In genomic region chr7:142428213-142428612, GRCm38 (mm10) we compare ENCODE assay signal across 8 mouse cellular contexts. TPM values are rescaled to one million over a fixed set of nuclear protein-coding genes. Genes with fewer than 3 reads are reported as not detected.
DNase-seq lines count a peak whose midpoint lies in the region; ATAC-seq lines count a peak whose summit lies in the region.

No protein-coding gene starts in this region.

- no peak overlapping the region for H3K9ac ChIP-seq in embryonic facial prominence, embryonic 14.5 days (ENCODE audit: low read depth, low read length)
- no peak overlapping the region for H3K9ac ChIP-seq in limb, embryonic 15.5 days

- WGBS in heart, embryonic 10.5 days, result 4% methylated on average over 7 of the region's 7 CpGs
- 10% methylated on average over 5 of the region's 7 CpGs for WGBS in embryonic facial prominence, embryonic 14.5 days
- 12% methylated on average over 7 of the region's 7 CpGs for WGBS in limb, embryonic 15.5 days

- H3K27ac ChIP-seq in heart, embryonic 10.5 days, result peak overlapping the region; percentile 62
- H3K27ac ChIP-seq in embryonic facial prominence, embryonic 14.5 days (replicated peaks; ENCODE audit: low read depth, low read length), result 0 out of 2 replicates have a peak overlapping the region, but pooled peaks have one; percentile 29
- peak overlapping the region; percentile 92 for H3K27ac ChIP-seq in limb, embryonic 15.5 days

- no peaks in the 10 kb centered on the region for H3K27me3 ChIP-seq in heart, embryonic 10.5 days (ENCODE audit: insufficient read depth, poor library complexity, severe bottlenecking)
- H3K27me3 ChIP-seq in embryonic facial prominence, embryonic 14.5 days (replicated peaks; ENCODE audit: control insufficient read depth, insufficient read depth, low read length), result no peaks in the 10 kb centered on the region
- no peaks in the 10 kb centered on the region for H3K27me3 ChIP-seq in limb, embryonic 15.5 days

- no peak overlapping the region for H3K4me3 ChIP-seq in heart, embryonic 10.5 days
- no peak overlapping the region for H3K4me3 ChIP-seq in embryonic facial prominence, embryonic 14.5 days (ENCODE audit: low read depth, low read length)
- no peak overlapping the region for H3K4me3 ChIP-seq in limb, embryonic 15.5 days

- H3K4me2 ChIP-seq in embryonic facial prominence, embryonic 14.5 days (ENCODE audit: low read depth, low read length), result no peak overlapping the region
- H3K4me2 ChIP-seq in limb, embryonic 15.5 days, result no peak overlapping the region

- H3K4me1 ChIP-seq in heart, embryonic 10.5 days, result peaks cover 39% of the 10 kb centered on the region
- peaks cover 28% of the 10 kb centered on the region for H3K4me1 ChIP-seq in embryonic facial prominence, embryonic 14.5 days (ENCODE audit: control insufficient read depth, insufficient read depth, low read length)
- peaks cover 45% of the 10 kb centered on the region for H3K4me1 ChIP-seq in limb, embryonic 15.5 days

- DNase-seq in heart, embryonic 10.5 days (ENCODE audit: low spot score), result peak; percentile 89
- no peak for DNase-seq in heart, adult 18-20 months
- DNase-seq in testis, postnatal 10 days (ENCODE audit: low spot score), result peak; percentile 74
- DNase-seq in testis, postnatal 14 days (ENCODE audit: low spot score), result no peak
- DNase-seq in embryonic facial prominence, embryonic 14.5 days (ENCODE audit: low spot score), result peak; percentile 75
- no peak for DNase-seq in ovary, adult 18-20 months (ENCODE audit: low spot score)

- ATAC-seq in embryonic facial prominence, embryonic 14.5 days (ENCODE audit: low read depth), result peak; percentile 38; the same call in 1 of the 2 replicates
- ATAC-seq in limb, embryonic 15.5 days (ENCODE audit: insufficient number of reproducible peaks, low FRiP score, low TSS enrichment, low read depth), result no peak
- ATAC-seq in erythroblast, adult 5-6 weeks (replicated peaks; ENCODE audit: low FRiP score, poor library complexity, severe bottlenecking), result no peak

- no peaks in the 10 kb centered on the region for H3K36me3 ChIP-seq in heart, embryonic 10.5 days
- no peaks in the 10 kb centered on the region for H3K36me3 ChIP-seq in embryonic facial prominence, embryonic 14.5 days (ENCODE audit: control insufficient read depth, insufficient read depth, low read length)
- H3K36me3 ChIP-seq in limb, embryonic 15.5 days, result no peaks in the 10 kb centered on the region

- no peaks in the 10 kb centered on the region for H3K9me3 ChIP-seq in heart, embryonic 10.5 days
- no peaks in the 10 kb centered on the region for H3K9me3 ChIP-seq in embryonic facial prominence, embryonic 14.5 days (ENCODE audit: control insufficient read depth, low read length)
- H3K9me3 ChIP-seq in limb, embryonic 15.5 days, result no peaks in the 10 kb centered on the region

RNA-seq across cellular contexts. Expression of gene Syt8, which starts 6.4 kb away (rescaled TPM):
- polyA plus RNA-seq in heart, embryonic 10.5 days (2016; fragmentation: Nextera tagmentation; extraction: Ambion mirVana), result 0.38 and 1.3 TPM in 2 replicates
- total RNA-seq in heart, adult 18-20 months (2021), result not detected
- 1.9 and 3.9 TPM in 2 replicates for polyA plus RNA-seq in embryonic facial prominence, embryonic 14.5 days (2014; fragmentation: Nextera tagmentation; extraction: Ambion mirVana)
- 6.3 and 6.7 TPM in 2 replicates for polyA plus RNA-seq in limb, embryonic 15.5 days (2015; fragmentation: Nextera tagmentation; extraction: Ambion mirVana)
- not detected in 2 replicates for total RNA-seq in erythroblast, adult 5-6 weeks (2015; ENCODE audit: low replicate concordance)
- total RNA-seq in erythroblast, adult 5-6 weeks (2017; ENCODE audit: low replicate concordance), result not detected in 2 replicates

RNA-seq across cellular contexts. Expression of gene Tnni2, which starts 13.4 kb away (rescaled TPM):
- 51.9 and 56.4 TPM in 2 replicates for polyA plus RNA-seq in heart, embryonic 10.5 days (2016; fragmentation: Nextera tagmentation; extraction: Ambion mirVana)
- 1 to 10 TPM; 1.8 to 2.6 TPM for total RNA-seq in heart, adult 18-20 months (2021)
- 319 and 564 TPM in 2 replicates for polyA plus RNA-seq in embryonic facial prominence, embryonic 14.5 days (2014; fragmentation: Nextera tagmentation; extraction: Ambion mirVana)
- 136 and 529 TPM in 2 replicates for polyA plus RNA-seq in limb, embryonic 15.5 days (2015; fragmentation: Nextera tagmentation; extraction: Ambion mirVana)
- total RNA-seq in erythroblast, adult 5-6 weeks (2015; ENCODE audit: low replicate concordance), result 19.6 TPM in 1 of 2 replicates, not detected in the other
- total RNA-seq in erythroblast, adult 5-6 weeks (2017; ENCODE audit: low replicate concordance), result 2.0 and 6.4 TPM in 2 replicates

RNA-seq across cellular contexts. Expression of gene Lsp1, which starts 32.4 kb away (rescaled TPM):
- 32.0 and 36.9 TPM in 2 replicates for polyA plus RNA-seq in heart, embryonic 10.5 days (2016; fragmentation: Nextera tagmentation; extraction: Ambion mirVana)
- total RNA-seq in heart, adult 18-20 months (2021), result 10 to 100 TPM; 24.7 to 33.1 TPM
- polyA plus RNA-seq in embryonic facial prominence, embryonic 14.5 days (2014; fragmentation: Nextera tagmentation; extraction: Ambion mirVana), result 40.1 and 42.6 TPM in 2 replicates
- 57.3 and 63.3 TPM in 2 replicates for polyA plus RNA-seq in limb, embryonic 15.5 days (2015; fragmentation: Nextera tagmentation; extraction: Ambion mirVana)
- 119 and 155 TPM in 2 replicates for total RNA-seq in erythroblast, adult 5-6 weeks (2015; ENCODE audit: low replicate concordance)
- total RNA-seq in erythroblast, adult 5-6 weeks (2017; ENCODE audit: low replicate concordance), result 98.7 and 120 TPM in 2 replicates

RNA-seq across cellular contexts. Expression of gene Ctsd, which starts 40.4 kb away (rescaled TPM):
- polyA plus RNA-seq in heart, embryonic 10.5 days (2016; fragmentation: Nextera tagmentation; extraction: Ambion mirVana), result 293 and 402 TPM in 2 replicates
- total RNA-seq in heart, adult 18-20 months (2021), result 1,000 to 10,000 TPM in 1 of 2 experiments, 100 to 1,000 TPM in 1; 997 to 1,066 TPM
- 342 and 350 TPM in 2 replicates for polyA plus RNA-seq in embryonic facial prominence, embryonic 14.5 days (2014; fragmentation: Nextera tagmentation; extraction: Ambion mirVana)
- polyA plus RNA-seq in limb, embryonic 15.5 days (2015; fragmentation: Nextera tagmentation; extraction: Ambion mirVana), result 392 and 426 TPM in 2 replicates
- 138 and 155 TPM in 2 replicates for total RNA-seq in erythroblast, adult 5-6 weeks (2015; ENCODE audit: low replicate concordance)
- 126 and 150 TPM in 2 replicates for total RNA-seq in erythroblast, adult 5-6 weeks (2017; ENCODE audit: low replicate concordance)

RNA-seq across cellular contexts. Expression of gene Gm49369, which starts 45.7 kb away (rescaled TPM):
- 0.55 and 0.92 TPM in 2 replicates for polyA plus RNA-seq in heart, embryonic 10.5 days (2016; fragmentation: Nextera tagmentation; extraction: Ambion mirVana)
- 1 to 10 TPM; 2.1 to 2.2 TPM for total RNA-seq in heart, adult 18-20 months (2021)
- polyA plus RNA-seq in embryonic facial prominence, embryonic 14.5 days (2014; fragmentation: Nextera tagmentation; extraction: Ambion mirVana), result 0.46 TPM in 1 of 2 replicates, not detected in the other
- not detected in 2 replicates for polyA plus RNA-seq in limb, embryonic 15.5 days (2015; fragmentation: Nextera tagmentation; extraction: Ambion mirVana)
- total RNA-seq in erythroblast, adult 5-6 weeks (2015; ENCODE audit: low replicate concordance), result not detected in 2 replicates
- total RNA-seq in erythroblast, adult 5-6 weeks (2017; ENCODE audit: low replicate concordance), result 121 and 215 TPM in 2 replicates

Comparison
In these comparisons a context has a peak if more than half of its experiments do, and no peak if none do; other contexts are left out.
1. DNase-seq: peak in heart, embryonic 10.5 days (single experiment), testis, postnatal 10 days (single experiment) and embryonic facial prominence, embryonic 14.5 days (single experiment); none in heart, adult 18-20 months (0 of 2), testis, postnatal 14 days (single experiment) and ovary, adult 18-20 months (single experiment).
2. H3K27ac ChIP-seq: peak in every context shown above with its lines; median percentile 92 in limb, embryonic 15.5 days; 62 in heart, embryonic 10.5 days; 29 in embryonic facial prominence, embryonic 14.5 days.